Mouse (Mus musculus): ENCODE results near the gene Fam57a. TPM values are rescaled to one million over a fixed set of nuclear protein-coding genes. Genes with fewer than 3 reads are reported as not detected.

The Fam57a gene
- total RNA-seq, 2 experiments from 2014 or later = 15.9 to 17.3 TPM

- no peak for TF ChIP-seq CTCF (IDR thresholded peaks at IDR 0.05)
- Histone ChIP-seq H3K4me3 (no peak overlapping the region), H3K27ac (no peak overlapping the region)
- no peak for DNase-seq (ENCODE audit: extremely low spot score in 1 of 2, low spot score in 2 of 2)
- intact Hi-C loops (cut with DNase I) = no loop called here
These were observed 25.3 kb upstream of the Fam57a start for GRCm38 (mm10) chr11:76154200-76154599.

GRCm38 (mm10) chr11:76154861-76155260 is 24.6 kb upstream of the Fam57a start:
- Histone ChIP-seq H3K27ac (no peak overlapping the region), H3K4me3 (no peak overlapping the region)
- TF ChIP-seq CTCF (IDR thresholded peaks at IDR 0.05) = no peak
- DNase-seq (ENCODE audit: extremely low spot score in 1 of 2, low spot score in 2 of 2) = no peak
- intact Hi-C loops (cut with DNase I) = no loop called here

GRCm38 (mm10) chr11:76158375-76158774 is 21.1 kb upstream of the Fam57a start:
- H3K4me3 ChIP-seq = no peak overlapping the region
- intact Hi-C loops (cut with DNase I) = no loop called here
- TF ChIP-seq CTCF (IDR thresholded peaks at IDR 0.05) = no peak
- H3K27ac ChIP-seq = no peak overlapping the region
- no peak for DNase-seq (ENCODE audit: extremely low spot score in 1 of 2, low spot score in 2 of 2)

- intact Hi-C loops (cut with DNase I) = loop anchor here (10.0 kb wide), 1 partner anchor 155 kb away; no protein-coding TSS in a partner anchor
- no peak overlapping the region for H3K27ac ChIP-seq
- DNase-seq (ENCODE audit: extremely low spot score in 1 of 2, low spot score in 2 of 2) = no peak
- no peak overlapping the region for H3K4me3 ChIP-seq
- no peak for TF ChIP-seq CTCF (IDR thresholded peaks at IDR 0.05)
These were observed 19.2 kb upstream of the Fam57a start for GRCm38 (mm10) chr11:76160251-76160650.

- DNase-seq (ENCODE audit: extremely low spot score in 1 of 2, low spot score in 2 of 2) = no peak
- intact Hi-C loops (cut with DNase I) = loop anchor here (1.0 to 10.0 kb wide), 4 partner anchors 79 to 384 kb away; no protein-coding TSS in a partner anchor
- no peak for TF ChIP-seq CTCF (IDR thresholded peaks at IDR 0.05)
- H3K27ac ChIP-seq = no peak overlapping the region
- no peak overlapping the region for H3K4me3 ChIP-seq
These were observed 12.8 kb upstream of the Fam57a start for GRCm38 (mm10) chr11:76166657-76167056.

GRCm38 (mm10) chr11:76167079-76167765 is 12.2 kb upstream of the Fam57a start:
- peak; percentile 71 to 72 for DNase-seq (ENCODE audit: extremely low spot score in 1 of 2, low spot score in 2 of 2)
- TF ChIP-seq CTCF (IDR thresholded peaks at IDR 0.05) = peak; percentile 82
- H3K27ac ChIP-seq = no peak overlapping the region
- intact Hi-C loops (cut with DNase I) = loop anchor here (1.0 to 10.0 kb wide), 4 partner anchors 80 to 385 kb away; no protein-coding TSS in a partner anchor
- H3K4me3 ChIP-seq = no peak overlapping the region

- H3K4me3 ChIP-seq = no peak overlapping the region
- no peak for DNase-seq (ENCODE audit: extremely low spot score in 1 of 2, low spot score in 2 of 2)
- intact Hi-C loops (cut with DNase I) = loop anchor here (5.0 to 10.0 kb wide), 2 partner anchors 82 to 164 kb away; no protein-coding TSS in a partner anchor
- no peak for TF ChIP-seq CTCF (IDR thresholded peaks at IDR 0.05)
- no peak overlapping the region for H3K27ac ChIP-seq
These were observed 10.5 kb upstream of the Fam57a start for GRCm38 (mm10) chr11:76168976-76169375.

GRCm38 (mm10) chr11:76170207-76170606 is 9.3 kb upstream of the Fam57a start:
- no peak for DNase-seq (ENCODE audit: extremely low spot score in 1 of 2, low spot score in 2 of 2)
- no peak for TF ChIP-seq CTCF (IDR thresholded peaks at IDR 0.05)
- intact Hi-C loops (cut with DNase I) = no loop called here
- no peak overlapping the region for H3K27ac ChIP-seq
- no peak overlapping the region for H3K4me3 ChIP-seq

GRCm38 (mm10) chr11:76178726-76179494 is 561 bp upstream of the Fam57a start:
- TF ChIP-seq CTCF (IDR thresholded peaks at IDR 0.05) = no peak
- intact Hi-C loops (cut with DNase I) = loop anchor here (1.0 kb wide), 1 partner anchor 22 kb away; no protein-coding TSS in a partner anchor
- peak overlapping the region; percentile 70 for H3K4me3 ChIP-seq
- peak overlapping the region; percentile 62 for H3K27ac ChIP-seq
- peak; percentile 35 to 56 for DNase-seq (ENCODE audit: extremely low spot score in 1 of 2, low spot score in 2 of 2)

- H3K27ac ChIP-seq = peak overlapping the region; percentile 62
- peak overlapping the region; percentile 70 for H3K4me3 ChIP-seq
- no peak for TF ChIP-seq CTCF (IDR thresholded peaks at IDR 0.05)
- DNase-seq (ENCODE audit: extremely low spot score in 1 of 2, low spot score in 2 of 2) = no peak
- intact Hi-C loops (cut with DNase I) = no loop called here
These were observed 672 bp downstream of the Fam57a start for GRCm38 (mm10) chr11:76180146-76180540.

- intact Hi-C loops (cut with DNase I) = no loop called here
- no peak for TF ChIP-seq CTCF (IDR thresholded peaks at IDR 0.05)
- Histone ChIP-seq H3K4me3 (no peak overlapping the region), H3K27ac (no peak overlapping the region)
- DNase-seq (ENCODE audit: extremely low spot score in 1 of 2, low spot score in 2 of 2) = no peak
These were observed 4.3 kb downstream of the Fam57a start for GRCm38 (mm10) chr11:76183745-76184144.

GRCm38 (mm10) chr11:76186908-76187307 is 7.4 kb downstream of the Fam57a start:
- TF ChIP-seq CTCF (IDR thresholded peaks at IDR 0.05) = peak; percentile 12; the same call in 1 of the 2 replicates
- intact Hi-C loops (cut with DNase I) = no loop called here
- Histone ChIP-seq H3K4me3 (no peak overlapping the region), H3K27ac (no peak overlapping the region)
- DNase-seq (ENCODE audit: extremely low spot score in 1 of 2, low spot score in 2 of 2) = no peak
